Mouse (Mus musculus) splenic B cell, adult 2 months (primary cell): ENCODE results near the gene Teddm2.
"Not testable (repeated sequence)": the region's sequence is repeated elsewhere in the genome, so short reads cannot be mapped to it uniquely, and the experiment has no call there.

Source experiments
- DNase-seq: peaks from one replicate; pipeline ENCODE4 v3.0.0-alpha.2; 2011; ENCODE audit warnings: low read depth, low spot score
- H3K27me3 ChIP-seq: 2 replicates; pipeline ENCODE4 v1.6.1; 2012; ENCODE audit warnings: mild to moderate bottlenecking, low read length, moderate library complexity, mixed read lengths; ENCODE audit not compliant: control insufficient read depth, poor library complexity, insufficient read depth, severe bottlenecking
- H3K36me3 ChIP-seq: 2 replicates; pipeline ENCODE4 v1.6.1; 2012; ENCODE audit warnings: mild to moderate bottlenecking, low read length, moderate library complexity, mixed read lengths; ENCODE audit not compliant: control insufficient read depth, poor library complexity, insufficient read depth, severe bottlenecking

The Teddm2 gene

DNA sequence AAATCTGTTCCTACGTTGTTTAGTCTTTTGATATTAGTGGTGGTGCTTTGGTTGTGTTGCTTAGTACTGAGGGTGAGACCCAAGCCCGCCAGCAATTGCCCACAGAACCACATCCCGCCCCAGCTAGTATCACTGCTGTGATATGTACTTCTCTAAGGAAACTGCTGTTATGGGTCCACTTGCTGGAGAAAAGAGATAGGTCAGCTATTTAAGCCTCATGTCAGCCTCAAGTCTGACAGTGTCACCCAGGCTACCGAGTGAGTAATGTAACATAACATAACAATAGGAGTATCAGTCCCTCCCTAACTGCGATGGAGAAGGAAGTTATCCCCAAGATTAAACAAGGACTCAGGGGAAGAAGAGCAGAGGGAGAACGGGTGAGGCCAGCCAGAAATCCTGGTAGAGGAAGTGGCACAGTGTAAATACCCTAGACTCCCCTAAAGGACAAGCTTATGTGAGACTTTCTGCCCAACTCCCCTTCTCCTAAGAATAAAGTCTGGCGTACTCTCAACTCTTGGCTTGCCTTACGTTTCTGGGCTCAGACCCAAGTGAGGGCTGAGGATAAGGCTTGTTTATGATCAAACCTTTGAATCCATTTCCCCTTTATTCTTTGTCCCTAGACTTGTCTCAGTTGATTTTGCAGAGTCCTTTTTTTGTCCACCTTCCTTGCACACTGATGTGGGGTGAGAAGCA, 5.7 kb downstream of the Teddm2 start:
- Histone ChIP-seq H3K36me3 (no peaks in the 10 kb centered on the region), H3K27me3 (no peaks in the 10 kb centered on the region)
- no peak for DNase-seq

GRCm38 (mm10) chr1:153893746-153894145, 6.3 kb downstream of the Teddm2 start:
- no peak for DNase-seq
- no peaks in the 10 kb centered on the region for H3K27me3 ChIP-seq
- H3K36me3 ChIP-seq, result no peaks in the 10 kb centered on the region

DNA sequence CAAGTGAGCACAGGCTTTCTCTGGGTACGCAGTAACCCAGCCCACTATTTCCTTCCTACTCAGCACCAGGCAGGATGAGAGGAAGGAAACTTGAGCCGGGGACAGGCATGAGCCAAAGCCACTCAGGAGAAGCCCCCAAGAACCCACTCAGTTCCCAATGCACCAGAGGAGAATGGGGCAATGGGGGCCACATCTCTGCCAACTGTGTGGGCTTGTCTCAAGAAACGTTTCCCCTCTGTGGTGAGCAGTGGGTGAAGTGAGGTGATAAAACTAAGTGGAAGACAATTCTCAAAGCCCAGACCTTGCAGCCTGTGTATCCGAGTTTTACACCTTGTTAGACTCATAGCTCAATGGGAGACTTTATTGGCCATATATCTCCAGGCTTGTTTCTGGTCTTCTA, 8.6 kb downstream of the Teddm2 start, which contains the start of gene Teddm1a:
TSS of gene Teddm1a (plus strand) at position 301 of the 400 bp plus-strand sequence.
- H3K36me3 ChIP-seq, result no peaks in the 10 kb centered on the region
- H3K27me3 ChIP-seq, result no peaks in the 10 kb centered on the region
- no peak for DNase-seq

- no peaks in the 10 kb centered on the region for H3K36me3 ChIP-seq
- H3K27me3 ChIP-seq, result no peaks in the 10 kb centered on the region
- DNase-seq, result no peak
Observed at GRCm38 (mm10) chr1:153890121-153890520, 9.9 kb downstream of the Teddm2 start.

- Histone ChIP-seq H3K27me3 (no peaks in the 10 kb centered on the region), H3K36me3 (no peaks in the 10 kb centered on the region)
- DNase-seq, result no peak
Observed at GRCm38 (mm10) chr1:153886024-153886633, 13.9 kb downstream of the Teddm2 start.

DNA sequence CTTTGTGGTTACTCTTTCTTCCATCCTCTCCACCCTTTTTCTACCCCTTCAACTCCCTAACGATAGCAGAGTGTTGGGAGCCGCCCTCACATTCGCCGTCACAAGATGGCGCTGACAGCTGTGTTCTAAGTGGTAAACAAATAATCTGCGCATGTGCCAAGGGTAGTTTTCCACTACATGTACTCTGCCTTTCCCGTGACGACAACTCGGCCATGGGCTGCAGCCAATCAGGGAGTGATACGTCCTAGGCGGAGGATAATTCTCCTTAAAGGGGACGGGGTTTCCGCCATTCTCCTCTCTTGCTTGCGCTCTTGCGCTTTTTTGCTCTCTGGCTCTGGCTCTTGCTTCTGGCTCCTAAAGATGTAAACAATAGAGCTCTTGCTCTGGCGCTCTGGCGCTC, 19.6 kb downstream of the Teddm2 start:
- not testable (repeated sequence) for H3K36me3 ChIP-seq, DNase-seq, H3K27me3 ChIP-seq

DNA sequence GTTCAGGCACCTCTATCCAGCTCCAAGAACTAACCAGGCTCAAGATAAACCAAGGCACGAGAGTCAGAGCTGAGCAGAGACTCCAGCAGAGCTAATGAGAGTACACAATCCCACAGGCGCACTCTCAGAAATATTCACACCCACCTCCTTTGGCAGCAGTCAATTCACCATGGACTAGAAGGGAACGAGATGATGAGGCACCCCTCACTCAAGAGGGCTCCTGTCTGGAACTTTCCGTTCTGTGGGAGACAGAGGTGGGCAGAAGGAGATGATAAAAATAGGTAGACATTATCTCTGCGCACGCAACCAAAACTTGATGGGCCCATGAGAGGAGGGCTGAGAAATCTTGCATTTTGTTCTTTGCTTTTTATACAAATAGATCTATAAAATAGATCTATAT, 26.0 kb downstream of the Teddm2 start, which contains the start of gene Teddm1b:
TSS of gene Teddm1b (plus strand) at position 301 of the 400 bp plus-strand sequence.
- H3K36me3 ChIP-seq, result no peaks in the 10 kb centered on the region
- no peaks in the 10 kb centered on the region for H3K27me3 ChIP-seq
- DNase-seq, result no peak

GRCm38 (mm10) chr1:153855946-153856345, 44.1 kb downstream of the Teddm2 start:
- H3K27me3 ChIP-seq, result no peaks in the 10 kb centered on the region
- no peak for DNase-seq
- no peaks in the 10 kb centered on the region for H3K36me3 ChIP-seq

GRCm38 (mm10) chr1:153852696-153853095, 47.3 kb downstream of the Teddm2 start:
- not testable (repeated sequence) for H3K36me3 ChIP-seq, DNase-seq, H3K27me3 ChIP-seq

DNA sequence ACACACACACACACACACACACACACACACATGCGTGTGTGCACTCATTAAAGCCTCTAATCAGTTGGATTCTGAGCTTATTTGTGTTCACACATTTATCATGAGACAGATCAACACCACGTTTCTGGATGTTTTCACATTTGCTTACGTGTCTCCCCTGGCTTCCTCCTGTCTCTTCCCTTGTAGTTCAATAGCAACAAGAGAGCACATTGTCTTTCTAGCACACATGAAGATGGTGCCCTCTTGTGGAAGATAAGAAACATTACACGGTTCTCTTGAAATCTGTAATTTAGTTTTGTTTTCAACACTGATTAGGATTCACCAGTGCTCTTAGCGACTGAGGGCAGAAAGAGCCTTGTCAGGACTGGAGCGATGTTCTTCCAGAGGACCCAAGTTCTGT, 53.2 kb downstream of the Teddm2 start:
- H3K36me3 ChIP-seq, result no peaks in the 10 kb centered on the region
- no peaks in the 10 kb centered on the region for H3K27me3 ChIP-seq
- peak; percentile 42 for DNase-seq

DNA sequence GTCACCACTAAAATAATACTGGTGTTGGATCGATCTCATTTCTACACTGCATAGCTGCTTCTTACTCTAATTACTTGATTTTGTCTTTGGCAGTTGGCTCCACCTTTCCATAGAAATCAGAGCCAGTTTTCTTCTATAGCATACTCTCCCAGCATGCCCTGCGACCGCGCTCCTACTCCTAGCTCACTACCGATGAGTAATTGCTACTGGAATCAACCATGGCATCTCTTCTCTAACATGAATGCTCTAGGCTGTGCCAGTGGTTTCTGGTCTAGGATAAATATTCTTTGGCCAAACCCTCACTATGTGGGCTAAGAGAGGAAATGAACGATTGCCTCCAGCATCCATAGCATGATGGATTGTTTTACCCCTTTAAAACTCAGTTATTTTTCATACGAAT, 53.6 kb downstream of the Teddm2 start:
- no peaks in the 10 kb centered on the region for H3K36me3 ChIP-seq
- H3K27me3 ChIP-seq, result no peaks in the 10 kb centered on the region
- DNase-seq, result no peak

DNA sequence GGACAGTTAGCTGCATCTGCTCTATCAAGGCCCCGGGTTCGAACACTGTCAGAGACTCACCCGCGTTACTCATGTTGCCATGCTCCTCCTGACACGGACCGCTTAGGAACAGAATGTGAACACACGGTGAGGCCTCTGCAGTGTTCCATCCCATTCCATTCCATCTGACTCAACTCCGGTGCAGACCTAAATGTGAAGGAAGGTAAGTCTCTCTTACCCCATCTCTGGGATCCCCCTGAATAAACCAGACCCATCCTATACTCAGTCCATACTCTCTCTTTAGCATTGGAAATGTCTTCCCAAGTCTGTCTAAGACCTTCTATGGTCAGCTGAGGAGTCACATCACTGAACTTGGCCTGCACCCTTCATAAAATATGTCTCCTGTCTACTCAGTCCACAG, 56.0 kb downstream of the Teddm2 start, which contains the start of gene Rgsl1:
TSS of gene Rgsl1 (minus strand) at position 101 of the 400 bp plus-strand sequence.
- DNase-seq, result no peak
- Histone ChIP-seq H3K27me3 (no peaks in the 10 kb centered on the region), H3K36me3 (no peaks in the 10 kb centered on the region)

- Histone ChIP-seq H3K36me3 (no peaks in the 10 kb centered on the region), H3K27me3 (no peaks in the 10 kb centered on the region)
- DNase-seq, result no peak
Observed at GRCm38 (mm10) chr1:153842121-153842740, 57.8 kb downstream of the Teddm2 start.

- Histone ChIP-seq H3K27me3 (no peaks in the 10 kb centered on the region), H3K36me3 (no peaks in the 10 kb centered on the region)
- no peak for DNase-seq
Observed at GRCm38 (mm10) chr1:153836036-153836435, 64.0 kb downstream of the Teddm2 start.

GRCm38 (mm10) chr1:153830746-153831145, 69.3 kb downstream of the Teddm2 start:
- no peak for DNase-seq

More at GRCm38 (mm10) chr1:153830746-153831145, 69.3 kb downstream of the Teddm2 start:
- Histone ChIP-seq H3K27me3 (no peaks in the 10 kb centered on the region), H3K36me3 (no peaks in the 10 kb centered on the region)
